Mouse (Mus musculus): ENCODE data around the gene Pqlc3. TPM values are rescaled to one million over a fixed set of nuclear protein-coding genes. Genes with fewer than 3 reads are reported as not detected.

The Pqlc3 gene
- polyA plus RNA-seq, 1 experiment from 2014 or later: 5.6 TPM

- Histone ChIP-seq H3K9me3 (ENCODE audit: control insufficient read depth, low read length) (no peaks in the 10 kb centered on the region), H3K27me3 (ENCODE audit: control insufficient read depth, insufficient read depth, low read length) (no peaks in the 10 kb centered on the region), H3K27ac (replicated peaks; ENCODE audit: low read depth, low read length) (no peak overlapping the region), H3K4me2 (ENCODE audit: low read depth, severe bottlenecking) (no peak overlapping the region), H3K9ac (ENCODE audit: low read length) (no peak overlapping the region), H3K4me1 (ENCODE audit: control insufficient read depth, insufficient read depth, low read length) (no peaks in the 10 kb centered on the region), H3K36me3 (ENCODE audit: control insufficient read depth, insufficient read depth, low read length) (no peaks in the 10 kb centered on the region; the same call in 1 of the 2 replicates), H3K4me3 (ENCODE audit: low read depth, low read length) (no peak overlapping the region)
- no peak for ATAC-seq (ENCODE audit: insufficient number of reproducible peaks, low FRiP score, low TSS enrichment, low read depth)
- no peak for DNase-seq (ENCODE audit: low spot score)
- WGBS: 97% methylated on average over 6 of the region's 6 CpGs
Measured at GRCm38 (mm10) chr12:16948239-16948638, 52.0 kb downstream of the Pqlc3 start.

- H3K27me3 ChIP-seq (ENCODE audit: control insufficient read depth, insufficient read depth, low read length): no peaks in the 10 kb centered on the region
- H3K4me3 ChIP-seq (ENCODE audit: low read depth, low read length): no peak overlapping the region
- no peak for DNase-seq (ENCODE audit: low spot score)
- no peaks in the 10 kb centered on the region for H3K4me1 ChIP-seq (ENCODE audit: control insufficient read depth, insufficient read depth, low read length)
- 93% methylated on average over 3 of the region's 3 CpGs for WGBS
- H3K9me3 ChIP-seq (ENCODE audit: control insufficient read depth, low read length): no peaks in the 10 kb centered on the region
- no peak overlapping the region for H3K27ac ChIP-seq (replicated peaks; ENCODE audit: low read depth, low read length)
- H3K4me2 ChIP-seq (ENCODE audit: low read depth, severe bottlenecking): no peak overlapping the region
- H3K36me3 ChIP-seq (ENCODE audit: control insufficient read depth, insufficient read depth, low read length): peaks cover 2% of the 10 kb centered on the region; the same call in 1 of the 2 replicates
- no peak for ATAC-seq (ENCODE audit: insufficient number of reproducible peaks, low FRiP score, low TSS enrichment, low read depth)
- H3K9ac ChIP-seq (ENCODE audit: low read length): no peak overlapping the region
Measured at GRCm38 (mm10) chr12:16941976-16942375, 58.2 kb downstream of the Pqlc3 start.

Other genes with a start within 250 kb of the Pqlc3 start
- gene Greb1, start 199.5 kb downstream of the Pqlc3 start, polyA plus RNA-seq (2014; fragmentation: Nextera tagmentation; extraction: Ambion mirVana): 11.4 and 17.9 TPM in 2 replicates
- gene E2f6, start 189.4 kb downstream of the Pqlc3 start, polyA plus RNA-seq (2014; fragmentation: Nextera tagmentation; extraction: Ambion mirVana): 67.0 and 71.1 TPM in 2 replicates
- 12.6 and 12.8 TPM in 2 replicates for gene Rock2, start 105.5 kb downstream of the Pqlc3 start, polyA plus RNA-seq (2014; fragmentation: Nextera tagmentation; extraction: Ambion mirVana)
- gene 2410004P03Rik, start 11.3 kb upstream of the Pqlc3 start, polyA plus RNA-seq (2014; fragmentation: Nextera tagmentation; extraction: Ambion mirVana): 0.33 and 0.93 TPM in 2 replicates
- gene Kcnf1, start 176.5 kb upstream of the Pqlc3 start, polyA plus RNA-seq (2014; fragmentation: Nextera tagmentation; extraction: Ambion mirVana): 0.21 and 0.41 TPM in 2 replicates